Mouse (Mus musculus) urinary bladder, postnatal 25 days (tissue): Measurements from ENCODE around the gene Abhd14b.

ENCODE experiments used
- DNase-seq: peaks from one replicate; pipeline ENCODE4 v3.0.0; 2022; ENCODE audit warnings: low spot score

Abhd14b gene

DNA sequence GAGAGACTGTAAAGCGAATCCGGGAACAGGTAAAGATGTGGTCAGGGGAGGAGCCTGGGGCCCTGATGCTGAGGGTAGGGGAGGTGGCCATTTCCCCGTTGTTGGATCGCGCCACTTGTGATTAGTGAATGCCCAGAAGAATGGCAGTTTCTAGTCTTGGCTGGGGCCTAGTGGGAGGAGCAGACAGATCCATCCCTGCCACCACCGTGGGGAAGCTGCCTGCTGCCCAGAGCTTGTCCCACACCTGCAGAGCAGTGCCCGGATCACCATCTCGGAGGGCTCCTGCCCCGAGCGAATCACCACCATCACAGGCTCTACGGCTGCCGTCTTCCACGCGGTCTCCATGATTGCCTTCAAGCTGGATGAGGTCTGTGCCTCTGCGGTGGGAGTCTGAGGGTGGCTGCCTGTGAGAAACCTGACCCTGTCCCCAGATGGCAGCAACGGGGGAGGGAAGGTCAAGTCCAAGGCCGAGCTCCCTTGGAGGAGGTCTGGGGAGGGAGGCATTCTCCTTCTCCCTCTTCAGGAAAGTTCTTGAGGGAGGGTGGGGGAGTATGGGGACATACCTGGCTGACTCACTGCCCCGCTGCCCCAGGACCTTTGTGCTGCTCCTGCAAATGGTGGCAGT is 13.3 kb downstream of the Abhd14b start:
- DNase-seq = no peak

DNA sequence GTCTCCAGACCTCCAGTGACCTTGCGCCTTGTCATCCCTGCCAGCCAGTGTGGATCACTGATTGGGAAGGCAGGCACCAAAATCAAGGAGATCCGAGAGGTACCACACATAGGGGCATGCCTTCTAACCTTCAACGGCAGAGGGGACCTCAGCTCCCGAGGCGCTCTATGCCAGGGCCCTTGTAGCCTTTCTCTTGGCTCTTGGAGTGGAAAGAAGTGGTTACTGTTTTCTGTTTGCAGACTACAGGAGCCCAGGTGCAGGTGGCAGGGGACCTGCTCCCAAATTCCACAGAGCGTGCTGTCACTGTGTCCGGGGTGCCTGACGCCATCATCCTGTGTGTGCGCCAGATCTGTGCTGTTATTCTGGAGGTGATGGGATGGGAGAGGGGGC is 13.8 kb downstream of the Abhd14b start:
- no peak for DNase-seq

DNA sequence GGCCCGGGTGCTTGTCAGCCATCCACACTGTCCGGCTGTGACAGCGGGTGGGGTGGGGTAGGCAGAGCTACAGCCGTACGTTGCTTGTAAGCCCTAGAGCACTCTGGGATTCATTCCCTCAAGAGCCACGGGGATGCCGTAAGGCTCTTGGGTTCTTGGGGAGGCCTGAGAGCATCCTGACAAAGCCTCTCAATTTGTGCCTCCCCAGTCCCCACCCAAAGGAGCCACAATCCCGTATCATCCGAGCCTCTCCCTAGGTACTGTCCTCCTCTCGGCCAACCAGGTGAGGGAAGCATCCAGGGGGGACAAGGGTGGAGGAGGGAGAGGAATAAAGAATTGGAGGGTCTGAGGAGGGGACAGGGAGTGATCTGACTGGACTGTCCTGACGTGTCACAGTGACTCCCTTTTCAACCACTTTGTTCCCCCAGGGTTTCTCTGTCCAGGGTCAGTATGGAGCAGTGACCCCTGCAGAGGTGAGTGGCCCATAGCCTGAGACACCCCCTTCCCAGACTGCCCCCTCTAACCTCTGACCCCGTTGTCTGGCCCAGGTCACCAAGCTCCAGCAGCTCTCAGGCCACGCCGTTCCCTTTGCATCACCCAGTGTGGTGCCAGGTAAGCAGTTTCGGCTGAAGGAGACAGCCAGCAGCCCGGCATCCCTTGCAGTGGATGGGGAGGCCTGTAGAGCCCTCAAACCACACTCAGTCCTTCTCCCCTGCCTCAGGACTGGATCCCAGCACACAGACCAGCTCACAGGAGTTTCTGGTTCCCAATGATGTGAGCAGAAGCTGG is 14.6 kb downstream of the Abhd14b start:
- no peak for DNase-seq

DNA sequence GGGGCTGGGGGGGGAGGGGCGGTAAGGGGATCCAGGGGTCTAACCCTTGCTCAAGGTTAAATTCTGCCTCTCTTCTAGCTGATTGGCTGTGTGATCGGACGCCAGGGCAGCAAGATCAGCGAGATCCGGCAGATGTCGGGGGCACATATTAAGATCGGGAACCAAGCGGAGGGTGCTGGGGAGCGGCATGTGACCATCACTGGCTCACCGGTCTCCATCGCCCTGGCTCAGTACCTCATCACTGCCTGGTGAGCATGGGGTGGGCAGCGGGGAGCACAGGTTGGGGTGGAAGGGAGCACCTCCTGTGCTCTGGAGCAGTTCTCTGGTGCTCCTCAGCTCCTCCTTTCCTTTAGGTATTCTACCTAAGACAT is 15.2 kb downstream of the Abhd14b start:
- DNase-seq = no peak

DNA sequence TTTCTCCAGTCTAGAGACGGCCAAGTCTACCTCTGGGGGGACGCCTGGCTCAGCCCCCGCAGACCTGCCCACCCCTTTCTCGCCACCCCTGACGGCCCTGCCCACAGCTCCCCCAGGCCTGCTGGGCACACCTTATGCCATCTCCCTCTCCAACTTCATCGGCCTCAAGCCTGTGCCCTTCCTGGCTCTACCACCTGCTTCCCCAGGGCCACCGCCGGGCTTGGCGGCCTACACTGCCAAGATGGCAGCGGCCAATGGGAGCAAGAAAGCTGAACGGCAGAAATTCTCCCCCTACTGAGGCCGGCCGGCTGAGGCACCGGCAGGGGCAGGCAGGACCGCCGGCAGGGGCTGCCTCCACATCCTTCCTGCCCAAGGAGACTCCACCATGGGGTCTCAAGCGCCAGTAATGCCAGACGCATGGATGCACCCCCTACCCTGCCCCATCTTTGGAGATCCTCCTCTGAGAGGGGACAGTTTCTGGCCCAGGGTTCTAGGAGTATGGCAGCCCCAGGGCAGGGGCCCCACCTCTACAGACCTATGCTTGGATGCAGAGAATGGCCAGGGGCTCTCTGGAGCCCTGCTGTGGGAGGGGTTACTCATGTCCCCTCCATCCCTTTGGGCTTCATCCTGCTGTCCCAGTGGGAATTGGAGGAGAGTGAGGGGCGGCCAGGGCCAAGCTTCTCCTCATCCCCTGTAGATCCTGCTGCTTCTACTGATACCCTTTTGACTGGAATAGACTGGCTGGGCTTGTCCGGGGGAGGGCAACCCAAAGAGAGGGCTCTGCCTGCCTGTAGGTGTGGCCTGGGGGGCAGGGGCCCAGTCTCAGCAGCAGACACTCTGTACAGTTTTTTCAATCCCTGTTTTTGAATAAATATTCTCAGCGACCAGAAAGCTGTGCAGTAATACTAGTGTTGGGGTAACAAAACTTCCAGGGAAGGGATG is 16.1 kb downstream of the Abhd14b start:
- DNase-seq = no peak

DNA sequence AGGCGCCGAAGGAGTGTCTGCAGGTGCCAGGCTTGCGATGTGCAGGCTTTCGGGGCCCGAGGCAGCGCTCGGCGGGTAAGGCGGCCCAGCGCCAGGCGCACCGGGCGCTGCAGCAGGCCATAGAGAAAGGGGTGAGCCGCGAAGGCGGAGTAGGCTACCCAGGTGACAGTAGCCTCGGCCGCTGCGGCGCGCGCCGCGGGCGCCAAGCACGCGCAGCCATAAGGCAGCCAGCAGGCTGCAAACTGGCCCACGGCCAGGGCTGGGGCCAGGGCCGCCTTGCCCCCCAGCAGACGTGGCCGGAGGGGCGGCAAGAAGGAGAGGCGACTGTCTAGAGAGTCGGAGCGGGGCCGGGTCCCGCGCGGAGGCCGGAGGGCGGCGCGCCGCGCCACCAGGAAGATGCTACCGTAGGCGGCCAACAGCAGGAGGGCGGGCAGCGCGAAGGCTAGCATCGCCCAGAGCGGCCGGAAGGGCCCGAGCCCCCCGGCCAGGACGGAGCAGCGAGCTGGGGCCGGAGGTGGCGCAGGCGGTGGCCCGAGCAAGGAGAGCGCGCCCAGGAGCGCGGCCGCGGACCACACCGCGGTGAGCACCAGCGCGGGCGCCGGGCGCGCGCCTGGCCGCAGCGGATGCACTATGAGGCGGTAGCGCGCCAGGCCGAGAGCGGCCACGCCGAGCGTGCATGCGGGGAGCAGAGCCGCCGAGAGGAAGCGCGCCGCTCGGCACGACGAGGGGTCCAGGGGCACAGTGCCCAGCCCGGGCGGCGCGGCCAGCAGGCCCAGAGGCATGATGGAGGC is 17.7 kb downstream of the Abhd14b start:
- DNase-seq = no peak

DNA sequence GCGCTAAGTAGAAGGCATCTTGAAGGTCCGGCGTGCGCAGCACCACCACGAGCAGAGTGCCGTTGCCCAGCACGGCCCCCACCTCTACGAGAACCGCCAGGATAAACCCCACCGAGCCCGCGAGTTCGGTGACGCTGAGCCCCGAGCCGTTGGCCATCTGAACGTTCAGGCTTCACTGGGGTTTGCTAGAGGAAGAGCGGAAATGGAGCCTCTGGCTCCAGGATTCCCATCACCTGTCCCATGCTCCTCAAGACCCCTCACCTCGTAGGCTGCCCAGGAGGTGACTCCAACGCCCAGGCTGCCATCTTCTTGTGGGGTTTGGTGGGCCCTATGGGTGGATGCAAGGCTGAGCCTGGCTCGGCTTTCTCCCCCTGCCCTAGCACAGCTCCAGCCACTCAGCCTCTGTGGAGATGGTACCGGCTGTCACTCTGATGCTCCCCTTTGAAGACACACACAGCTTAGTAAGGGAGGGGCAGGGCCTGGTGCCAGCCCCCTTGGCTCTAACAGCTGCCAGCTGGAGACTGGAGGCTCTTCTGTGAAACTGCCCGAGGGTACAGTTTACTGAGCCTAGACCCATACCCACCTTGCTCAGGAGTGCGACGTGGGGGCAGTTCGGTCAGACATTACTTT is 18.4 kb downstream of the Abhd14b start, which contains the start of gene Gpr62:
Gpr62 (minus strand) TSS at position 368 of the 630 bp plus-strand sequence.
- no peak for DNase-seq

DNA sequence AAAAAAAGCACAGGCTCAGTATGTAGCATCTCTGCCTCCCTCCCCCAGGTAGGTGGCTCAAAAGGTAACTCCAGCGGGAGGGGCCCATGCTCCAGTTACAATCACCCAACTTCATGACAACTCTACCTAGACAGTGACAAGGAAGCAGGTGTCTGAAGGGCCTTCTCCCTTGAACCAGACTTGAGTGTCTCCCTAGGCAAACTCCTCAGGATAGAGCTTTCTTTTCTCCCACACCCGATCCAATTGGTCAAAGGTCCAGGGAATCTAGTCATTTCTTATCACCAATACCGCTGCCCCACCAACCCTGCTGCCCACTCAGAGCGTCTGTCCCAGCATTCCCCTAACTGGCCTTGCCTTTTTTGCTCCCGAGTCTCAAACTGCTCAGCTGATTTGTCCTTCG is 19.5 kb downstream of the Abhd14b start:
- no peak for DNase-seq

DNA sequence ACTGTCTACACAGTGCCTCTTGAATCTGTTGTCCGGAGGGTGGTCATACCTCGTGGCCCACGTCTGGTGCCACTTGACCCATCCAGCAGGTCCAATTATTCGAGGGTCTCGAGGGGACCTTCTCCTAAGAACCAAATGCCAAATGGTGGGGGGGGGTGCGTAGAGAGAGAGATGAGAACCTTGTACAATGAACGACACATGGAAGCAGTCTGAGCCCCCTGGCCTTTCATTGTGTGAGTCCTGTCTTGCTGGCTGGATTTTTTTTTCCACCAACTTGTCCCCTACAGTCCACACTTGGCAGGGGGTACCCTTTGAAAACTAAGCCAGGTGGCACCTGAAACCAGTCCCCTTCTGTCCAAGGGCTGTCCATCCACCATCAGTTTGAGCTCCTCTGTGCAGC is 20.5 kb downstream of the Abhd14b start:
- no peak for DNase-seq

DNA sequence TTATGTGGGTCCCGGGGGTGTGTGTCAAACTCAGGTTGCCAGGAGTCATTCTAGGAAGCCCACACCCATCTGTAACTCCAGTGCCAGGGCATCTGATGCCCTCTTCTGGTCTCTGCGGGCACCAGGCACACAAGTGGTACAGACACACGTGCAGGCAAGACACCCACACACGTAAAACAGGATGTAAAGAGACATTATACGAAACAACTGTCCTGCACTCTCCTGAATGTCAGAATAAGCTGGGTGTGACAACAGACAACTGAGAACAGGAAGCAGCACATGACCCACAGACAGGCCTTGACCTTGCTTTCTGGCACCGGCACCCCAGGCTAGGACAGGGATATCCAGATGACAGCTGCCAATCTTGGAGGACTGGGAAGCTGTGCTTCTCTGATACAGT is 22.1 kb downstream of the Abhd14b start:
- DNase-seq = no peak

DNA sequence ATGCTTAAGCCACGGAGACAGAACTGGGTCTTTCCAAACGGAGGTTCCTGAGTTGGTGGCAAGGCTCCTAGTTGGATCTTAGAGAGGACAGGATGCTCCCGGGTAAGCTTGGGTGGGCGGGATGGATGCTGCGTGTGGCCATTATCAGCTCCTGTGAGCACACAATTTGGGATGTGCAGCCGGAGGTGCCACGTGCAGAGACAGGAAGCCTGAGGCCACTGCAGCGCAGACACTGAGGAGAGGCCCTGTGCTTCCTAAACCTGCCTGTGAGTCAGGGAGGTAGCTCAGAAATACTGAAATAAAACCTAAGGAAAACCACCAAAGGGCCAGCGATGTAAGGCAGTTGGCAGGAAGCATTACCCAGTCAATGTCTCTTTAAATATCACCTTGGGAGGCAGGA is 22.5 kb downstream of the Abhd14b start:
- DNase-seq = no peak

DNA sequence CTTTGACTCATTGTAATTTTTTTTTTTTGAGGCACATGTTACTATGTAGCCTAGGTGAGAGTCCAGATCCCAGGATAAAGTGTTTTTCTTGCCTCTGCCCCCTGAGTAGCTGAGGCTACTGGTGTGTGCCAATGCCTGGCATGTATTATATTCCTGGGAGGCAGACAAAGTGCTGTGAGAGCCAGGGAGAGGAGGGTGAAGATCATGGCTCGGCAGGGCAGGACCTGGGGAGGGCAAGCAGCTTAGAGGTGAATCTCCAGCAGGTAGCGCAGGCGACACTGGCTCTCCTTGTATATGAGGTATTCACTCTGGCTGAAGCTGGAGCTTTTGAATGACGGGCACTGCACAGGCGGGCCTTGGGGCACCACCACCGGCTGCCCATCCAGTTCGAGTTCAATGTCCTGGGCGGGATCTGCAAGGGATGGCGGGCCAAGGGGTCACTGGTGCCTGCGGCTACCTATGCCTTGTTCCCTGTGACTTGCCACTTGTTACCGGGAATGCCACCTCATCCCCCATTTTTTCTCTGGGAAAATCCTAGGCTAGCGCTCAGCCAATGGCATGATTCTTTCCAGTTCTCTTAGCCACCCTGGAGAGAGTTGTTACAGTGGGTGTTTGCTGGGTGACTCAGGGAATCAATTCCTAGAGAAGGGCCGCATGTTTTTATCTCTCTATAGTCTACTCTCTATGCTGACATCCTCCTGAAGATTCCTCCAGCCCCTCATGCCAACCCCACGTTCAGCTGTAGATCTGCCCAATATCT is 23.9 kb downstream of the Abhd14b start:
- no peak for DNase-seq

DNA sequence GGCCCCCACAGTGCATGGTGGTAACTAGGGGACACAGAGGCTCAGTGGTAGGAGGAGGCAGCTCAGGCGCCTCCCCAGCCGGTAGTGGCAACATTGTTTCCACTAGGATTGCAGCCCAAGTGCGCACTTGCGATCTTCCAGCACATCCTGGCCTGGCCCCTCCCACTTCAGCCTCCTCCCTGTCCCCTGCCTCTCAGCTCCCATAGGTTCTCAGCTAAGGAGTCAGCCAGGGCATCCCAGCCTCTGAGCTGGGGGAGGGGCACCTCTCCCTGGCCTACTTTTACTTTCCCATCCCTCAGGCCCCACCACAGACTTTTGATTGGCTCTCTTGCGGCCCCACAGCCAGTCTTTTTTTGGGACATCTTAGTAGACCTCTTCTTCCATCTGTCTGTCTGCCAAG is 24.6 kb downstream of the Abhd14b start:
- no peak for DNase-seq

DNA sequence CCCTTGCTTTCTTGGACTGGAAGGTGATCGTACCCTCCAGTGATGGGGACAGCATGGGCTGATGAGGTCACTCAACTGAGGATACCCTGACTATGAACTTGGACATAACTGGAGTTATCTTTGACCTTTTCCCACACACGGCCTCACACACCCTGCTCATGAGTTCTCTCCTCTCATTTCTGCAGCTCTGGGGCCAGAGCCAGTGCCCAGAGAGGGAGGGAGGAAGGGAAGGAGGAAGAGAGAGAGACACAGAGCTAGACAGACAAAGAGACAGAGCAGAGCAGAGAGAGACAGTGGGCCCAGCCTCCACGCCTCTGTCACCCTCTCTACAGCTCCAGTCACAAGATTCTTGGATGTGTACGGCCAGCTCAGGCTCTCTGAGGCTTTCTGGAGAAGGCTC is 25.1 kb downstream of the Abhd14b start:
- no peak for DNase-seq

DNA sequence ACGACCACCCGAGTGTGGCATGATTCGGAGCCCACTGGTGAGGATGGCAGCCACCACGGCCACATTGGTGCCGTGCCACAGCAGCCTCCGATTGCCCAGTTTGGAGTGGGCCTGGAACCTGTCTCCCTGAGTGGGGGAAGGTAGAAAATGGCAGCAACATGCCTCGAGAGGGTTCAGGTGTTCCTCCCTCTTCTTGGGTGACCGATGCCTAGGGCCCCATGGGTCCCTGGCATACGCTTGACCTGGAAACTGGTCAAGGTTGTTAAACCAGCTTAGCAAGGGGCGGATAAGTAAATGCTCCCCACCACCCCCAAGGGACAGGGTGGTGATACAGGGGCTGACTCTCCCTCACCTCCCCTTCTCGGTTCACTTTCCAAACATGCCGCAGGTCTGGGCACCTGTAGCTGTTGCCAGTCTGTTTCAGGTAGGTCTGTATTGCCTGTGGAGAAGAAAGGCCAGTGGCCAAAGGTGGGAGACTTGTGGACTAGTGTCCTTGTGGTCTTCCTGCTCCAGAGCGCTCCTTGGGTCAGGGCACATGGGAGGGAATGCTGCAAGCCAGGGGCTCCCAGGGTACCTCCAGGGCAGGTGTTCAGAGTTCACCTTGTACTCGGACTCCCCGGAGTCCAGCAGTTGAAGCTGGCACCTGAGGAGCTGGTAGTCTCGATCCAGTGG is 26.0 kb downstream of the Abhd14b start:
- no peak for DNase-seq

DNA sequence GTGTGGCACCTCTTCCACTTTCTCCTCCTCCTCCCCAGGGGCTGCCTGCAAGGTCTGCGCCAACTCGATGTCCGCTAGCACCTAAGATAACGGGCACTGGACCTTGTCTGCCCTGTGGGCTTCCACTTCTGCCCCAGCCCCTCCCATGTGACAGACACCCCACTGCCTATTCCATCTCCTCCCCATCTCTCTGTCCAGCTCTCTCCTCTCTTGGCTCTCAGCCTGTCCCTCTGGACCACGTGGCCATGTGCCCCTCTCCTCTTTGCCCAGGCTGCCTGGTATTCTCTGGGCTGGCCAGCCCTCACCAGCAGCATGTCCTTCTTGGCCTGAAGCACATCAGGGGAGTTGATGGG is 26.5 kb downstream of the Abhd14b start:
- DNase-seq = no peak

DNA sequence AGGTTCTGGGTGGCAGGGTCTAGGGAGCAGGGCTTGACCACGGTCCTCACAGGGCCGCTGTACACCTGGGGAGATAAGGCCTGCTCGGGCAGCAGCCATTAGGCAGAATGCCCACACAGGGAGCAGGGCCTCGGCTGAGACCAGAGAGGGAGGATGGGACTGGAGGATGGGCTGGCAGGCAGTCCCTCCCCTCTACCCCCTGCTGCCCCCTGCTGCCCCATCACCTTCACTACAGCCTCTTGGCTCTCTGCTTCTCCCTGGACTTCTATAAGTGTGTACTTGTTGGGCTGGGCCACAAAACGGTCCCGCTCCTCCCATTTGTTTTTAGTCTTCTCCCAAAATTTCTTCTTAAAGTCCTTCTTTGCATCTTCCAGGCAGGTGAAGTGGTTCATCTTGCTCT is 27.2 kb downstream of the Abhd14b start:
- peak; percentile 62 for DNase-seq

DNA sequence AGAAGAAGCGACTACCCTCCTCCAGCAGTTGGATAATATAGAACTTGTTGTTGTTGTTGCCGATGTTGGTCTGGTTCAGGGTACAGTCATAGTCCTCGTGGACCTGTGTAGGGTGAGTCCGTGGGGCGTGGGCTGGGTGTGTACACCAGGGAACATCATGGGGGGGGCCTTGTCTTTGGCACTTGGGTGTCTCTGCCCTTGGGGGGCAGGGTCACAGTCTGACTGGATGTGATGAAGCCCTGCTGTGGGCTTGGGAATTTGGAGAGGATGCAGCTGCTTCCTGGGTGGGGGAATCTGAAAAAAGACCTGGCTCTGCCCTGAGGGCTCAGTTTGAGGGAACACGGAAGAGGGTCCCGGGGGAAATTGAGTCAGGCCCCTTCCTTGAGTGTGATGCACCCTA is 27.8 kb downstream of the Abhd14b start:
- DNase-seq = peak; percentile 20

DNA sequence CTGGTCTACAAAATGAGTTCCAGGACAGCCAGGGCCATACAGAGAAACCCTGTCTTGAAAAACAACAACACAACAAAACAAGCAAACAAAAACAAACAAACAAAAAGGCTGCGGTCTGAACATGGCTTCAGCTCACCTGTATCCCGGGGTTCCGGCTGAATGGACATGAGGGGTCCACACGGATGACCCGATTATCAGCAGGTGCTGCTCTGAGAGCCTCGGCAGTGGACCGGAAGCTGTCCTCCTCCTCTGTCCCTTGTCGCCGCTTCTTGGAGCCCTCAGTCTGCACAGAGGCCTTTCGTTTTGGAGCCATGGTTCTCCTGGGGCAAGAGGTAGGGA is 28.4 kb downstream of the Abhd14b start, which contains the start of gene Rrp9:
Rrp9 (plus strand) TSS at position 301 of the 339 bp plus-strand sequence.
- DNase-seq = no peak
